ENCODE assay signal across 19 mouse cellular contexts in genomic region chr1:116616272-116616671, GRCm38 (mm10).
"Had no signal": no experiment of that assay in that cellular context is flagged by ENCODE, and none has a peak within 500 bp of the region (broad histone marks: within the 10 kb centered on the region; RNA-seq: fewer than 3 reads in every experiment).

No protein-coding gene starts in this region.

- H3K4me2 ChIP-seq: lung, embryonic 14.5 days; midbrain, embryonic 12.5 days; neural tube, embryonic 13.5 days; neural tube, embryonic 15.5 days; stomach, embryonic 15.5 days had no signal

- H3K4me1 ChIP-seq: midbrain, embryonic 10.5 days; midbrain, embryonic 12.5 days; neural tube, embryonic 13.5 days; neural tube, embryonic 15.5 days; stomach, embryonic 15.5 days had no signal

- H3K36me3 ChIP-seq: midbrain, embryonic 10.5 days; midbrain, embryonic 12.5 days; neural tube, embryonic 13.5 days; neural tube, embryonic 15.5 days; stomach, embryonic 15.5 days had no signal

- H3K9ac ChIP-seq: liver, embryonic 14.5 days; lung, embryonic 14.5 days; midbrain, embryonic 12.5 days; neural tube, embryonic 13.5 days; neural tube, embryonic 15.5 days; stomach, embryonic 15.5 days had no signal

- H3K4me3 ChIP-seq: midbrain, embryonic 10.5 days; midbrain, embryonic 12.5 days; myocyte; neural tube, embryonic 13.5 days; neural tube, embryonic 15.5 days; stomach, embryonic 15.5 days had no signal

- DNase-seq: lung, adult 18-20 months; lung, embryonic 14.5 days; lung, postnatal 10 days; lung, postnatal 4 days; midbrain, embryonic 14.5 days; retina, postnatal 1 day; right cerebral cortex, adult 18-20 months; right cerebral cortex, postnatal 25 days; thymus, adult 18-20 months; thymus, postnatal 14 days; thymus, postnatal 36 days had no signal

- H3K27me3 ChIP-seq: midbrain, embryonic 12.5 days; neural tube, embryonic 13.5 days; neural tube, embryonic 15.5 days; stomach, embryonic 15.5 days had no signal

- H3K9me3 ChIP-seq: midbrain, embryonic 10.5 days; midbrain, embryonic 12.5 days; neural tube, embryonic 13.5 days; neural tube, embryonic 15.5 days; stomach, embryonic 15.5 days had no signal

- H3K27ac ChIP-seq: liver, embryonic 14.5 days; midbrain, embryonic 10.5 days; midbrain, embryonic 12.5 days; neural tube, embryonic 13.5 days; neural tube, embryonic 15.5 days; stomach, embryonic 15.5 days; stomach, postnatal 0 days had no signal
